Mouse (Mus musculus): ENCODE results near the gene Ocel1. TPM values are rescaled to one million over a fixed set of nuclear protein-coding genes. Genes with fewer than 3 reads are reported as not detected.
A peak's percentile ranks its signal among the peaks of the same experiment; 100 is the strongest.

Gene Ocel1
- polyA plus RNA-seq, 1 experiment from 2014 or later = 6.3 TPM

GRCm38 (mm10) chr8:71405401-71406098 lies 34.5 kb downstream of the Ocel1 start, which contains the start of gene Ankle1:
TSS of gene Ankle1 (plus strand) at chr8:71406010.
- peak; percentile 92 for ATAC-seq
- WGBS = 16% methylated on average over 31 of the region's 33 CpGs
- Histone ChIP-seq H3K9ac (ENCODE audit: low read depth, low read length) (peak within 1 kb of the TSS; percentile 59), H3K4me1 (ENCODE audit: control insufficient read depth, insufficient read depth, low read depth, low read length) (peaks cover 10% of the 10 kb centered on the region), H3K36me3 (ENCODE audit: control insufficient read depth, insufficient read depth, low read length) (no peaks in the 10 kb centered on the region), H3K4me3 (ENCODE audit: low read length) (peak within 1 kb of the TSS; percentile 56), H3K4me2 (ENCODE audit: low read length) (peak within 1 kb of the TSS; percentile 99), H3K27me3 (replicated peaks; ENCODE audit: control insufficient read depth, insufficient read depth, low read length) (no peaks in the 10 kb centered on the region), H3K9me3 (ENCODE audit: control insufficient read depth, low read length) (no peaks in the 10 kb centered on the region), H3K27ac (ENCODE audit: low read depth, low read length) (no peak within 1 kb of the TSS)

- peaks cover 10% of the 10 kb centered on the region for H3K4me1 ChIP-seq (ENCODE audit: control insufficient read depth, insufficient read depth, low read depth, low read length)
- ATAC-seq = peak; percentile 61
- peak overlapping the region; percentile 59 for H3K9ac ChIP-seq (ENCODE audit: low read depth, low read length)
- peak overlapping the region; percentile 99 for H3K4me2 ChIP-seq (ENCODE audit: low read length)
- no peak overlapping the region for H3K27ac ChIP-seq (ENCODE audit: low read depth, low read length)
- no peaks in the 10 kb centered on the region for H3K36me3 ChIP-seq (ENCODE audit: control insufficient read depth, insufficient read depth, low read length)
- under 1% methylated on average over 53 of the region's 55 CpGs for WGBS
- H3K4me3 ChIP-seq (ENCODE audit: low read length) = peak overlapping the region; percentile 56
- H3K9me3 ChIP-seq (ENCODE audit: control insufficient read depth, low read length) = no peaks in the 10 kb centered on the region
- H3K27me3 ChIP-seq (replicated peaks; ENCODE audit: control insufficient read depth, insufficient read depth, low read length) = no peaks in the 10 kb centered on the region
These were observed 35.3 kb downstream of the Ocel1 start for GRCm38 (mm10) chr8:71406099-71407015.

GRCm38 (mm10) chr8:71407441-71407840 lies 36.3 kb downstream of the Ocel1 start:
- Histone ChIP-seq H3K9me3 (ENCODE audit: control insufficient read depth, low read length) (no peaks in the 10 kb centered on the region), H3K27ac (ENCODE audit: low read depth, low read length) (no peak overlapping the region), H3K9ac (ENCODE audit: low read depth, low read length) (no peak overlapping the region), H3K36me3 (ENCODE audit: control insufficient read depth, insufficient read depth, low read length) (no peaks in the 10 kb centered on the region), H3K4me3 (ENCODE audit: low read length) (no peak overlapping the region), H3K4me1 (ENCODE audit: control insufficient read depth, insufficient read depth, low read depth, low read length) (peaks cover 10% of the 10 kb centered on the region), H3K27me3 (replicated peaks; ENCODE audit: control insufficient read depth, insufficient read depth, low read length) (no peaks in the 10 kb centered on the region), H3K4me2 (ENCODE audit: low read length) (no peak overlapping the region)
- ATAC-seq = no peak
- WGBS = 92% methylated on average over 14 of the region's 14 CpGs

GRCm38 (mm10) chr8:71408231-71408630 lies 37.1 kb downstream of the Ocel1 start:
- Histone ChIP-seq H3K27ac (ENCODE audit: low read depth, low read length) (no peak overlapping the region), H3K9ac (ENCODE audit: low read depth, low read length) (no peak overlapping the region), H3K27me3 (replicated peaks; ENCODE audit: control insufficient read depth, insufficient read depth, low read length) (no peaks in the 10 kb centered on the region), H3K36me3 (ENCODE audit: control insufficient read depth, insufficient read depth, low read length) (no peaks in the 10 kb centered on the region), H3K9me3 (ENCODE audit: control insufficient read depth, low read length) (no peaks in the 10 kb centered on the region), H3K4me2 (ENCODE audit: low read length) (no peak overlapping the region), H3K4me3 (ENCODE audit: low read length) (no peak overlapping the region), H3K4me1 (ENCODE audit: control insufficient read depth, insufficient read depth, low read depth, low read length) (peaks cover 10% of the 10 kb centered on the region)
- ATAC-seq = no peak
- WGBS = 92% methylated on average over 4 of the region's 4 CpGs

GRCm38 (mm10) chr8:71411535-71412273 lies 40.6 kb downstream of the Ocel1 start:
- peaks cover 1% of the 10 kb centered on the region for H3K4me1 ChIP-seq (ENCODE audit: control insufficient read depth, insufficient read depth, low read depth, low read length)
- ATAC-seq = no peak
- no peak overlapping the region for H3K4me3 ChIP-seq (ENCODE audit: low read length)
- no peaks in the 10 kb centered on the region for H3K27me3 ChIP-seq (replicated peaks; ENCODE audit: control insufficient read depth, insufficient read depth, low read length)
- H3K4me2 ChIP-seq (ENCODE audit: low read length) = no peak overlapping the region
- WGBS = 49% methylated on average over 11 of the region's 11 CpGs
- no peak overlapping the region for H3K9ac ChIP-seq (ENCODE audit: low read depth, low read length)
- no peak overlapping the region for H3K27ac ChIP-seq (ENCODE audit: low read depth, low read length)
- no peaks in the 10 kb centered on the region for H3K9me3 ChIP-seq (ENCODE audit: control insufficient read depth, low read length)
- no peaks in the 10 kb centered on the region for H3K36me3 ChIP-seq (ENCODE audit: control insufficient read depth, insufficient read depth, low read length)

- Histone ChIP-seq H3K4me1 (ENCODE audit: control insufficient read depth, insufficient read depth, low read depth, low read length) (no peaks in the 10 kb centered on the region), H3K36me3 (ENCODE audit: control insufficient read depth, insufficient read depth, low read length) (no peaks in the 10 kb centered on the region), H3K9me3 (ENCODE audit: control insufficient read depth, low read length) (peaks cover 2% of the 10 kb centered on the region; the same call in 1 of the 2 replicates), H3K9ac (ENCODE audit: low read depth, low read length) (no peak overlapping the region), H3K27ac (ENCODE audit: low read depth, low read length) (no peak overlapping the region), H3K4me3 (ENCODE audit: low read length) (no peak overlapping the region), H3K4me2 (ENCODE audit: low read length) (no peak overlapping the region), H3K27me3 (replicated peaks; ENCODE audit: control insufficient read depth, insufficient read depth, low read length) (no peaks in the 10 kb centered on the region)
- ATAC-seq = no peak
These were observed 51.0 kb downstream of the Ocel1 start for GRCm38 (mm10) chr8:71422121-71422520.

Other genes with a start within 250 kb of the Ocel1 start
- gene Myo9b, start 98.6 kb upstream of the Ocel1 start, polyA plus RNA-seq (2015; fragmentation: Nextera tagmentation; extraction: Ambion mirVana) = 13.1 and 16.7 TPM in 2 replicates
- gene Haus8, start 98.4 kb upstream of the Ocel1 start, polyA plus RNA-seq (2015; fragmentation: Nextera tagmentation; extraction: Ambion mirVana) = 72.5 and 73.9 TPM in 2 replicates
- gene Use1, start 4.5 kb upstream of the Ocel1 start, polyA plus RNA-seq (2015; fragmentation: Nextera tagmentation; extraction: Ambion mirVana) = 115 and 120 TPM in 2 replicates
- gene Nr2f6, start 10.7 kb downstream of the Ocel1 start, polyA plus RNA-seq (2015; fragmentation: Nextera tagmentation; extraction: Ambion mirVana) = 20.7 and 23.6 TPM in 2 replicates
- gene Ushbp1, start 24.5 kb downstream of the Ocel1 start, polyA plus RNA-seq (2015; fragmentation: Nextera tagmentation; extraction: Ambion mirVana) = 7.3 and 9.5 TPM in 2 replicates
- gene Babam1, start 25.6 kb downstream of the Ocel1 start, polyA plus RNA-seq (2015; fragmentation: Nextera tagmentation; extraction: Ambion mirVana) = 97.3 and 101 TPM in 2 replicates
- gene Ankle1, start 34.7 kb downstream of the Ocel1 start, polyA plus RNA-seq (2015; fragmentation: Nextera tagmentation; extraction: Ambion mirVana) = 8.8 and 9.8 TPM in 2 replicates
- 172 and 182 TPM in 2 replicates for gene Abhd8, start 92.4 kb downstream of the Ocel1 start, polyA plus RNA-seq (2015; fragmentation: Nextera tagmentation; extraction: Ambion mirVana)
- 168 and 172 TPM in 2 replicates for gene Mrpl34, start 93.7 kb downstream of the Ocel1 start, polyA plus RNA-seq (2015; fragmentation: Nextera tagmentation; extraction: Ambion mirVana)
- gene Dda1, start 97.9 kb downstream of the Ocel1 start, polyA plus RNA-seq (2015; fragmentation: Nextera tagmentation; extraction: Ambion mirVana) = 240 and 247 TPM in 2 replicates
- gene Ano8, start 114.7 kb downstream of the Ocel1 start, polyA plus RNA-seq (2015; fragmentation: Nextera tagmentation; extraction: Ambion mirVana) = 2.3 and 4.5 TPM in 2 replicates
- 14.0 and 14.6 TPM in 2 replicates for gene Gtpbp3, start 116.8 kb downstream of the Ocel1 start, polyA plus RNA-seq (2015; fragmentation: Nextera tagmentation; extraction: Ambion mirVana)
- gene Plvap, start 140.5 kb downstream of the Ocel1 start, polyA plus RNA-seq (2015; fragmentation: Nextera tagmentation; extraction: Ambion mirVana) = 12.0 and 12.5 TPM in 2 replicates
- gene Ccdc194, start 154.4 kb downstream of the Ocel1 start, polyA plus RNA-seq (2015; fragmentation: Nextera tagmentation; extraction: Ambion mirVana) = 0.44 and 0.52 TPM in 2 replicates
- gene Bst2, start 166.2 kb downstream of the Ocel1 start, polyA plus RNA-seq (2015; fragmentation: Nextera tagmentation; extraction: Ambion mirVana) = 10.4 and 12.3 TPM in 2 replicates
- gene Mvb12a, start 171.6 kb downstream of the Ocel1 start, polyA plus RNA-seq (2015; fragmentation: Nextera tagmentation; extraction: Ambion mirVana) = 66.3 and 70.4 TPM in 2 replicates
- gene Tmem221, start 187.6 kb downstream of the Ocel1 start, polyA plus RNA-seq (2015; fragmentation: Nextera tagmentation; extraction: Ambion mirVana) = 0.09 and 0.19 TPM in 2 replicates
- gene Nxnl1, start 195.3 kb downstream of the Ocel1 start, polyA plus RNA-seq (2015; fragmentation: Nextera tagmentation; extraction: Ambion mirVana) = not detected in 2 replicates
- 102 and 107 TPM in 2 replicates for gene Slc27a1, start 197.6 kb downstream of the Ocel1 start, polyA plus RNA-seq (2015; fragmentation: Nextera tagmentation; extraction: Ambion mirVana)
- gene Pgls, start 220.9 kb downstream of the Ocel1 start, polyA plus RNA-seq (2015; fragmentation: Nextera tagmentation; extraction: Ambion mirVana) = 220 and 237 TPM in 2 replicates
- gene Fam129c, start 226.3 kb downstream of the Ocel1 start, polyA plus RNA-seq (2015; fragmentation: Nextera tagmentation; extraction: Ambion mirVana) = 6.4 and 7.8 TPM in 2 replicates
- gene Colgalt1, start 239.7 kb downstream of the Ocel1 start, polyA plus RNA-seq (2015; fragmentation: Nextera tagmentation; extraction: Ambion mirVana) = 62.1 and 74.1 TPM in 2 replicates

All from hindbrain, embryonic 16.5 days (tissue).